Mouse (Mus musculus) CH12.LX (cell line): ENCODE data around the gene Ergic1. TPM values are rescaled to one million over a fixed set of nuclear protein-coding genes. Genes with fewer than 3 reads are reported as not detected.

Experiments
- DNase-seq: peaks from one replicate; pipeline ENCODE4 v3.0.0-alpha.2; 2013; ENCODE audit errors: extremely low read depth
- H3K27ac ChIP-seq: 2 replicates; pipeline ENCODE4 v1.5.1; 2012; ENCODE audit warnings: low read depth, mild to moderate bottlenecking, control low read depth, moderate library complexity; ENCODE audit not compliant: insufficient read depth
- H3K27me3 ChIP-seq: replicated peaks from 2 replicates; pipeline ENCODE3; 2012; ENCODE audit warnings: inconsistent platforms
- H3K36me3 ChIP-seq, 2 experiments: replicated peaks in 1 of 2; 2 replicates each; pipeline versions ENCODE3 to v1.6.1; 2012; ENCODE audit warnings: inconsistent platforms in 1 of 2, low read length in 1 of 2, mild to moderate bottlenecking in 1 of 2, mixed read lengths in 1 of 2, moderate library complexity in 1 of 2; ENCODE audit not compliant: control insufficient read depth in 1 of 2, insufficient read depth in 1 of 2
- H3K4me1 ChIP-seq, 2 experiments: 2 replicates each; pipeline ENCODE4 v1.6.1; 2012; ENCODE audit warnings: inconsistent platforms in 1 of 2, moderate library complexity in 1 of 2; ENCODE audit not compliant: insufficient read depth in 2 of 2, control insufficient read depth in 1 of 2
- H3K4me2 ChIP-seq: 2 replicates; pipeline ENCODE4 v1.6.1; 2012; ENCODE audit warnings: low read depth, mild to moderate bottlenecking, control low read depth; ENCODE audit not compliant: poor library complexity, insufficient read depth, severe bottlenecking
- H3K4me3 ChIP-seq, 3 experiments: fragments of 150-350 bp in 1 of 3; sonication (generic) in 1 of 3; replicated peaks in 1 of 3; 2 replicates each; pipeline versions ENCODE3 to v1.5.1; 2011 to 2012; ENCODE audit warnings: low read depth in 2 of 3, low read length in 2 of 3, mild to moderate bottlenecking in 2 of 3, moderate library complexity in 2 of 3, control low read depth in 1 of 3, improper control_type of control experiment in 1 of 3, inconsistent platforms in 1 of 3, mixed read lengths in 1 of 3; ENCODE audit not compliant: poor library complexity in 1 of 3
- H3K79me2 ChIP-seq: replicated peaks from 2 replicates; pipeline ENCODE4 v1.6.1; 2012; ENCODE audit warnings: mild to moderate bottlenecking, moderate library complexity; ENCODE audit not compliant: control insufficient read depth, poor library complexity, insufficient read depth, severe bottlenecking; ENCODE audit errors: extremely low read depth
- H3K9ac ChIP-seq: 2 replicates; pipeline ENCODE4 v1.6.1; 2012; ENCODE audit warnings: low read depth, mild to moderate bottlenecking, control low read depth, moderate library complexity; ENCODE audit not compliant: insufficient read depth
- H3K9me3 ChIP-seq: replicated peaks from 2 replicates; pipeline ENCODE3; 2012; ENCODE audit warnings: low read length, inconsistent platforms, mixed read lengths
- CHD1 ChIP-seq: IDR thresholded peaks from 2 replicates; pipeline ENCODE4 v1.6.1; 2012; ENCODE audit warnings: low read depth, low read length, improper control_type of control experiment, inconsistent platforms
- CHD2 ChIP-seq: IDR thresholded peaks from 2 replicates; pipeline ENCODE4 v1.6.1; 2011; ENCODE audit warnings: low read length, improper control_type of control experiment
- CTCF ChIP-seq, 2 experiments: IDR thresholded peaks in 1 of 2; conservative IDR thresholded peaks in 1 of 2; 2 replicates each; pipeline ENCODE4 v1.5.1; 2011 to 2012; ENCODE audit warnings: low read depth in 2 of 2, low read length in 2 of 2, improper control_type of control experiment in 1 of 2, inconsistent platforms in 1 of 2, mild to moderate bottlenecking in 1 of 2, moderate library complexity in 1 of 2
- E2F4 ChIP-seq: IDR thresholded peaks from 2 replicates; pipeline ENCODE4 v1.6.1; 2011; ENCODE audit warnings: low read depth, low read length, improper control_type of control experiment; ENCODE audit not compliant: insufficient replicate concordance
- ELF1 ChIP-seq: IDR thresholded peaks from 2 replicates; pipeline ENCODE4 v1.6.1; 2014; ENCODE audit warnings: low read depth, mild to moderate bottlenecking, inconsistent platforms, low read length, improper control_type of control experiment
- EP300 ChIP-seq: IDR thresholded peaks from 2 replicates; pipeline ENCODE4 v1.6.1; 2011; ENCODE audit warnings: low read length, improper control_type of control experiment
- ETS1 ChIP-seq: conservative IDR thresholded peaks from 2 replicates; pipeline ENCODE4 v1.6.1; 2012; ENCODE audit warnings: low read depth, mild to moderate bottlenecking, inconsistent platforms, low read length, improper control_type of control experiment, moderate library complexity
- GABPA ChIP-seq: IDR thresholded peaks from 2 replicates; pipeline ENCODE4 v1.6.1; 2012; ENCODE audit warnings: low read depth, low read length, improper control_type of control experiment, inconsistent platforms; ENCODE audit not compliant: insufficient replicate concordance
- HCFC1 ChIP-seq: IDR thresholded peaks from 2 replicates; pipeline ENCODE4 v1.6.1; 2012; ENCODE audit warnings: low read depth, mild to moderate bottlenecking, inconsistent platforms, low read length, improper control_type of control experiment
- IRF4 ChIP-seq: IDR thresholded peaks from 2 replicates; pipeline ENCODE4 v1.6.1; 2014; ENCODE audit warnings: low read depth, mild to moderate bottlenecking, inconsistent platforms, low read length, improper control_type of control experiment
- JUND ChIP-seq: conservative IDR thresholded peaks from 2 replicates; pipeline ENCODE4 v1.6.1; 2011; ENCODE audit warnings: low read depth, low read length, improper control_type of control experiment
- KAT2A ChIP-seq: IDR thresholded peaks from 2 replicates; pipeline ENCODE4 v1.6.1; 2012; ENCODE audit warnings: low read length, improper control_type of control experiment, inconsistent platforms; ENCODE audit not compliant: insufficient replicate concordance
- MAX ChIP-seq: IDR thresholded peaks from 2 replicates; pipeline ENCODE4 v1.6.1; 2011; ENCODE audit warnings: low read length, improper control_type of control experiment
- MEF2A ChIP-seq: IDR thresholded peaks from 2 replicates; pipeline ENCODE4 v1.6.1; 2014; ENCODE audit warnings: low read depth, mild to moderate bottlenecking, inconsistent platforms, low read length, improper control_type of control experiment, borderline replicate concordance
- MXI1 ChIP-seq: IDR thresholded peaks from 2 replicates; pipeline ENCODE4 v1.6.1; 2011; ENCODE audit warnings: mild to moderate bottlenecking, low read depth, low read length, improper control_type of control experiment
- MYC ChIP-seq: IDR thresholded peaks from 2 replicates; pipeline ENCODE4 v1.6.1; 2011; ENCODE audit warnings: low read depth, mild to moderate bottlenecking, improper control_type of control experiment, low read length
- NRF1 ChIP-seq: IDR thresholded peaks from 2 replicates; pipeline ENCODE4 v1.6.1; 2014; ENCODE audit warnings: low read depth, mild to moderate bottlenecking, inconsistent platforms, low read length, improper control_type of control experiment, moderate library complexity
- POLR2AphosphoS2 ChIP-seq: IDR thresholded peaks from 2 replicates; pipeline ENCODE4 v1.6.1; 2011; ENCODE audit warnings: low read depth, low read length, improper control_type of control experiment
- RAD21 ChIP-seq: IDR thresholded peaks from 2 replicates; pipeline ENCODE4 v1.6.1; 2011; ENCODE audit warnings: low read depth, mild to moderate bottlenecking, low read length, improper control_type of control experiment, moderate library complexity
- SIN3A ChIP-seq: IDR thresholded peaks from 2 replicates; pipeline ENCODE4 v1.6.1; 2012; ENCODE audit warnings: low read length, improper control_type of control experiment, inconsistent platforms
- SMC3 ChIP-seq: IDR thresholded peaks from 2 replicates; pipeline ENCODE4 v1.6.1; 2011; ENCODE audit warnings: low read depth, low read length, improper control_type of control experiment
- UBTF ChIP-seq: IDR thresholded peaks from 2 replicates; pipeline ENCODE4 v1.6.1; 2012; ENCODE audit warnings: low read depth, mild to moderate bottlenecking, inconsistent platforms, low read length, improper control_type of control experiment, moderate library complexity
- USF1 ChIP-seq: IDR thresholded peaks from 2 replicates; pipeline ENCODE4 v1.6.1; 2014; ENCODE audit warnings: low read depth, mild to moderate bottlenecking, inconsistent platforms, low read length, improper control_type of control experiment
- ZC3H11A ChIP-seq: IDR thresholded peaks from 2 replicates; pipeline ENCODE4 v1.6.1; 2012; ENCODE audit warnings: low read depth, mild to moderate bottlenecking, inconsistent platforms, low read length, improper control_type of control experiment
- ZKSCAN1 ChIP-seq: IDR thresholded peaks from 2 replicates; pipeline ENCODE4 v1.6.1; 2012; ENCODE audit warnings: low read depth, inconsistent platforms, low read length, improper control_type of control experiment, borderline replicate concordance
- ZMIZ1 ChIP-seq: IDR thresholded peaks from 2 replicates; pipeline ENCODE4 v1.6.1; 2012; ENCODE audit warnings: low read depth, mild to moderate bottlenecking, inconsistent platforms, low read length, improper control_type of control experiment
- ZNF384 ChIP-seq: IDR thresholded peaks from 2 replicates; pipeline ENCODE4 v1.6.1; 2012; ENCODE audit warnings: low read depth, low read length, improper control_type of control experiment, inconsistent platforms
- dilution Hi-C: fragments of 300-500 bp; cut with MboI; formaldehyde crosslinking; loops from 2 replicates; pipeline ENCODE4 v1.14.3; 2020; ENCODE audit warnings: low sequenced_read_pairs; ENCODE audit not compliant: extremely low pct_unique_long_range_greater_than_20kb, extremely low pct_ligation_motif_present
- in situ Hi-C: fragments of 300-500 bp; cut with MboI; formaldehyde crosslinking; loops from 3 replicates; pipeline ENCODE4 v1.14.3; 2019; ENCODE audit warnings: low sequenced_read_pairs, low pct_ligation_motif_present, low pct_unique_long_range_greater_than_20kb, mixed read lengths
- polyA plus RNA-seq: library from polyadenylated mRNA; unstranded; fragments of >175 nt; gene quantifications from 2 replicates; pipeline ENCODE4 v1.2.1, GENCODE M21; 2012; ENCODE audit warnings: low read depth; ENCODE audit not compliant: insufficient read length
- total RNA-seq, 2 experiments: library from RNA; depleted of rRNA; stranded (reverse); fragments of 300-350 nt in 1 of 2; fragments of >200 nt in 1 of 2; gene quantifications; 2 replicates each; pipeline ENCODE4 v1.2.3; 2012 to 2014

Ergic1 gene
- total and polyA plus RNA-seq, 3 experiments, result 93.5 to 142 (median 131) TPM

- in situ Hi-C loops (no loop called here), dilution Hi-C loops (no loop called here)
- TF ChIP-seq CTCF (conservative IDR thresholded peaks at IDR 0.05 in 1 of 2, IDR thresholded peaks at IDR 0.05 in 1 of 2; ENCODE audit: low read depth in 2 of 2, low read length in 2 of 2) (peak; percentile 28 to 78), MAX (no peak), POLR2AphosphoS2 (no peak), NRF1 (peak; percentile 47; the same call in 1 of the 2 replicates), ZC3H11A (peak; percentile 37; the same call in 1 of the 2 replicates), IRF4 (0 out of 2 replicates have a peak, but pooled peaks have one; percentile 18), CHD1 (no peak), USF1 (no peak), E2F4 (no peak), SMC3 (peak; percentile 80), ZMIZ1 (peak; percentile 21; the same call in 1 of the 2 replicates), ZKSCAN1 (no peak), ZNF384 (no peak), UBTF (no peak), MXI1 (0 out of 2 replicates have a peak, but pooled peaks have one; percentile 26), RAD21 (peak; percentile 65), SIN3A (0 out of 2 replicates have a peak, but pooled peaks have one; percentile 30), MYC (0 out of 2 replicates have a peak, but pooled peaks have one; percentile 5)
- Histone ChIP-seq H3K27me3 (no peaks in the 10 kb centered on the region), H3K36me3 (peaks cover 6 to 33% of the 10 kb centered on the region in 2 experiments), H3K9me3 (no peaks in the 10 kb centered on the region), H3K9ac (no peak overlapping the region), H3K4me3 (no peak overlapping the region), H3K4me2 (no peak overlapping the region), H3K79me2 (no peaks in the 10 kb centered on the region), H3K27ac (no peak overlapping the region), H3K4me1 (peaks cover 4 to 25% of the 10 kb centered on the region in 2 experiments)
- peak; percentile 71 for DNase-seq
Observed at GRCm38 (mm10) chr17:26660192-26660912, 99.1 kb downstream of the Ergic1 start.

- Histone ChIP-seq H3K36me3 (peaks cover 0 to 25% of the 10 kb centered on the region in 2 experiments), H3K27me3 (no peaks in the 10 kb centered on the region), H3K9ac (no peak overlapping the region), H3K4me1 (peaks cover 4 to 25% of the 10 kb centered on the region in 2 experiments), H3K4me2 (0 out of 2 replicates have a peak overlapping the region, but pooled peaks have one; percentile 84), H3K79me2 (no peaks in the 10 kb centered on the region), H3K9me3 (no peaks in the 10 kb centered on the region), H3K27ac (no peak overlapping the region), H3K4me3 (no peak overlapping the region)
- in situ Hi-C loops (no loop called here), dilution Hi-C loops (no loop called here)
- DNase-seq, result no peak
- TF ChIP-seq ZNF384 (no peak), MEF2A (no peak), SIN3A (no peak), ELF1 (no peak), EP300 (no peak), CHD2 (no peak), ZC3H11A (no peak), CTCF (conservative IDR thresholded peaks at IDR 0.05 in 1 of 2, IDR thresholded peaks at IDR 0.05 in 1 of 2; ENCODE audit: low read depth in 2 of 2, low read length in 2 of 2) (no peak), KAT2A (no peak), MXI1 (no peak), ETS1 (no peak), HCFC1 (no peak), NRF1 (no peak), JUND (no peak), GABPA (no peak), ZMIZ1 (no peak), MYC (no peak)
Observed at GRCm38 (mm10) chr17:26662204-26662603, 100.9 kb downstream of the Ergic1 start.
